Mouse (Mus musculus) kidney, postnatal 36 days (tissue): ENCODE measurements around the gene Mmp27.

Source experiments
- DNase-seq, 2 experiments: peaks; one replicate each; pipeline ENCODE4 v3.0.0; 2021 to 2022; ENCODE audit warnings: mixed read lengths in 2 of 2

Mmp27 gene

DNA sequence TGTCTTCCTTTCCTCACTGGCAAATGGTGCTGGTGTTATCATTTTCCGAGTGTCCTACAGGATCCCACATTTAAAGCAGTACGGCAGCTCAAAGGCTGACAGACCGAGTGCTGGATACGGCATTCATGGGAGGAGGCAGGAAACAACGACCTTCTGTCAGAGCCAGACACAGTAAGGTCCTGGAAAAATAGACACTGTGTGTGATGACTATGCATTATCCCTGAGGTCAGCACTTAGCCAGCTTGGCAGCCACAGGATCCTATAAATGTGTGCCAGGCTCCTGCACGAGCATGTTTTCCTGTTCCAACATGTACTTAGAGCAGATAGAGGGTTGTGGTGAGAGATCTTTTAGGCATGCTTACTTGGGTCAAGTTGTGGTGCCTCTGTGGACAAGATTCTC lies 32.8 kb downstream of the Mmp27 start:
- no peak for DNase-seq

DNA sequence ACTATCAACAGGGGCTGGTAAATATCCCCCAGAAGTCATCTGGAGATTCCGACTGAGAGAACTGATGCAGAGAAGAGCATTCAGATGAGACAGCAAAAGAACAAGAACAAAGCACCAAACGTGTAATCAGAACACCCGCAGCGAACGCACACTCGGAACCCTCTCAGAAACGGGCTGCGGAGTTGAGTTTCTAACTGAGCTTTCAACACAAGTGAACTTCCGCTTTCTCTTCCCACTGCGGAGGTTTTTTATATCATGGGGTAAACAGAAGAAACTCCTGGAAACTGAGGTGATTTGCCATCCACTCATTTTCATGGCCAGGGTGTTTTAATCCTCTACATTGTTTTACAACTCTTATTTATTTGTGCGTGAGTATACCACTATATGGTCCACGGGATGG lies 34.4 kb downstream of the Mmp27 start:
- no peak for DNase-seq

DNA sequence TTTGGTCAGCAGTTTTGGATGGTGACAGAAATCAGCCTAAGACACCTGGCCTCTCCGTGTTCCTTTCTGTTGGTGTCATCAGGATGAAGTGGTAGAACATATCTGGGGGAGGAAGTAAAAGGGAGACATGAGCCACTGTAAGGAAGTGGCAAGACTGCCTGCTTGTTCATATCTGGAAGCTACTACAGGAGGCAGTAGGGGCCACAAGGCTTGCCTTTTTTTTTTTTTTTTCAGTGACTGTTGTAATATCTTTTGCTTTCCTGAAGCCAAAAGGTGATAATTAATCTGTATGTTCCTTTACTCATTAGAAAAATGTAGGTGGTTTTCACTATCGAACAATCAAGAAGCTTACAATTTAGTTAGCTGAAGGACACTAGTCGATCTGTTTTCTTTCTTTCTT lies 51.4 kb downstream of the Mmp27 start:
- DNase-seq: no peak

GRCm38 (mm10) chr9:7627931-7628330 lies 56.7 kb downstream of the Mmp27 start, which contains the start of gene Mmp20:
TSS of gene Mmp20 (plus strand) at chr9:7628231.
- DNase-seq: no peak
